ENCODE assay signal across 8 mouse cellular contexts in genomic region chr12:3855762-3856501, GRCm38 (mm10). TPM values are rescaled to one million over a fixed set of nuclear protein-coding genes. Genes with fewer than 3 reads are reported as not detected.
A peak's percentile ranks its signal among the peaks of the same experiment; 100 is the strongest.
DNase-seq lines count a peak whose midpoint lies in the region; ATAC-seq and TF ChIP-seq lines count a peak whose summit lies in the region.

No protein-coding gene starts in this region.

- peaks cover 14% of the 10 kb centered on the region for H3K4me1 ChIP-seq in liver, embryonic 16.5 days (ENCODE audit: control insufficient read depth, low read depth, low read length)
- 0 out of 2 replicates have a peak, but pooled peaks cover 5% of the 10 kb centered on the region for H3K4me1 ChIP-seq in neural tube, embryonic 14.5 days (ENCODE audit: control insufficient read depth, insufficient read depth, low read length)

- no peaks in the 10 kb centered on the region for H3K36me3 ChIP-seq in liver, embryonic 16.5 days (ENCODE audit: control insufficient read depth, insufficient read depth)
- peaks cover 5% of the 10 kb centered on the region; the same call in 1 of the 2 replicates for H3K36me3 ChIP-seq in neural tube, embryonic 14.5 days (ENCODE audit: control insufficient read depth, insufficient read depth, low read length)

- no peak for DNase-seq in layer of hippocampus, adult 2 months (ENCODE audit: low spot score in 2 of 2)
- DNase-seq in layer of hippocampus, postnatal 36 days: no peak
- DNase-seq in cerebellum, adult 8-10 months: peak; percentile 61
- DNase-seq in heart, adult 18-20 months: peak; percentile 82 to 89
- peak; percentile 87 for DNase-seq in kidney, adult 11 months
- DNase-seq in thymus, postnatal 10 days (ENCODE audit: low spot score in 2 of 2): peak; percentile 75 to 83

- 0 out of 2 replicates have a peak overlapping the region, but pooled peaks have one; percentile 10 for H3K4me3 ChIP-seq in layer of hippocampus, adult 2 months
- H3K4me3 ChIP-seq in liver, embryonic 16.5 days (ENCODE audit: low read depth, low read length): no peak overlapping the region
- H3K4me3 ChIP-seq in neural tube, embryonic 14.5 days (ENCODE audit: low read depth, low read length): no peak overlapping the region

- no peaks in the 10 kb centered on the region for H3K9me3 ChIP-seq in liver, embryonic 16.5 days (replicated peaks; ENCODE audit: control insufficient read depth, low read length)
- no peaks in the 10 kb centered on the region for H3K9me3 ChIP-seq in neural tube, embryonic 14.5 days (ENCODE audit: control insufficient read depth, low read length)

- peak; percentile 69 for ATAC-seq in liver, embryonic 16.5 days (ENCODE audit: low read depth)
- ATAC-seq in neural tube, embryonic 14.5 days (ENCODE audit: low read depth): peak; percentile 45; the same call in 1 of the 2 replicates

- 20% methylated on average over 7 of the region's 7 CpGs for WGBS in liver, embryonic 16.5 days (ENCODE audit: insufficient replicate concordance)
- 56% methylated on average over 7 of the region's 7 CpGs for WGBS in neural tube, embryonic 14.5 days

- no peaks in the 10 kb centered on the region for H3K27me3 ChIP-seq in liver, embryonic 16.5 days (ENCODE audit: control insufficient read depth, insufficient read depth, low read depth, low read length)
- H3K27me3 ChIP-seq in neural tube, embryonic 14.5 days (ENCODE audit: control insufficient read depth, insufficient read depth, low read length): no peaks in the 10 kb centered on the region

- H3K9ac ChIP-seq in liver, embryonic 16.5 days (ENCODE audit: low read depth, low read length): no peak overlapping the region
- H3K9ac ChIP-seq in neural tube, embryonic 14.5 days (replicated peaks; ENCODE audit: low read depth, low read length): peak overlapping the region; percentile 21; the same call in 1 of the 2 replicates

- TF ChIP-seq CTCF in layer of hippocampus, adult 2 months (conservative IDR thresholded peaks at IDR 0.05): peak; percentile 48

- H3K4me2 ChIP-seq in liver, embryonic 16.5 days (ENCODE audit: low read depth, low read length): no peak overlapping the region
- H3K4me2 ChIP-seq in neural tube, embryonic 14.5 days (ENCODE audit: low read depth, low read length): no peak overlapping the region

- H3K27ac ChIP-seq in layer of hippocampus, adult 2 months: peak overlapping the region; percentile 92
- peak overlapping the region; percentile 58 for H3K27ac ChIP-seq in liver, embryonic 16.5 days (ENCODE audit: low read length)
- peak overlapping the region; percentile 22; the same call in 1 of the 2 replicates for H3K27ac ChIP-seq in neural tube, embryonic 14.5 days (ENCODE audit: low read depth, low read length)

RNA-seq across cellular contexts. Expression of gene Dnmt3a, which starts 50.1 kb away (rescaled TPM):
- 10 to 100 TPM; 70.3 to 82.5 TPM for total RNA-seq in layer of hippocampus, adult 2 months (2021)
- total RNA-seq in layer of hippocampus, postnatal 36 days (2021): 10 to 100 TPM; 75.4 to 79.8 TPM
- 10 to 100 TPM; 38.8 to 42.4 TPM for total RNA-seq in heart, adult 18-20 months (2021)
- polyA plus RNA-seq in liver, embryonic 16.5 days (2015; fragmentation: Nextera tagmentation; extraction: Ambion mirVana): 16.8 and 18.2 TPM in 2 replicates
- 53.4 and 57.1 TPM in 2 replicates for polyA plus RNA-seq in neural tube, embryonic 14.5 days (2014; fragmentation: Nextera tagmentation; extraction: Ambion mirVana)

Comparison
In these comparisons a context has a peak if more than half of its experiments do, and no peak if none do; other contexts are left out.
1. DNase-seq: peak in cerebellum, adult 8-10 months (single experiment), heart, adult 18-20 months (2 of 2), kidney, adult 11 months (single experiment) and thymus, postnatal 10 days (2 of 2); none in layer of hippocampus, adult 2 months (0 of 2) and layer of hippocampus, postnatal 36 days (0 of 2).
2. H3K27ac ChIP-seq: peak in every context shown above with its lines; median percentile 92 in layer of hippocampus, adult 2 months; 58 in liver, embryonic 16.5 days; 22 in neural tube, embryonic 14.5 days.